Mouse (Mus musculus) intestine, postnatal 0 days (tissue): ENCODE data around the gene Phf21a. TPM values are rescaled to one million over a fixed set of nuclear protein-coding genes. Genes with fewer than 3 reads are reported as not detected.

Source experiments
- ATAC-seq: fragments of 200-750 bp; cut with Nextera tagmentation; 2 replicates; pipeline ENCODE4 v1.8.0; 2017; ENCODE audit warnings: mild to moderate bottlenecking, moderate TSS enrichment, moderate library complexity
- H3K27ac ChIP-seq: fragments of 300-500 bp; sonication (generic); 2 replicates; pipeline ENCODE4 v1.5.1; 2014; ENCODE audit warnings: mild to moderate bottlenecking, low read depth, low read length, moderate library complexity
- H3K27me3 ChIP-seq: fragments of 300-500 bp; sonication (generic); replicated peaks from 2 replicates; pipeline ENCODE4 v1.6.1; 2014; ENCODE audit warnings: low read length, mixed read lengths; ENCODE audit not compliant: control insufficient read depth, insufficient read depth
- H3K36me3 ChIP-seq: fragments of 300-500 bp; sonication (generic); 2 replicates; pipeline ENCODE4 v1.6.1; 2014; ENCODE audit warnings: mild to moderate bottlenecking, moderate library complexity; ENCODE audit not compliant: control insufficient read depth, insufficient read depth
- H3K4me1 ChIP-seq: fragments of 300-500 bp; sonication (generic); replicated peaks from 2 replicates; pipeline ENCODE4 v1.6.1; 2014; ENCODE audit warnings: antibody characterized with exemption, low read length, mixed read lengths; ENCODE audit not compliant: control insufficient read depth, insufficient read depth
- H3K4me2 ChIP-seq: fragments of 300-500 bp; sonication (generic); replicated peaks from 2 replicates; pipeline ENCODE4 v1.6.1; 2014; ENCODE audit warnings: low read depth, mild to moderate bottlenecking, moderate library complexity
- H3K4me3 ChIP-seq: fragments of 300-500 bp; sonication (generic); 2 replicates; pipeline ENCODE4 v1.5.1; 2014; ENCODE audit warnings: low read depth, low read length
- H3K9ac ChIP-seq: fragments of 300-500 bp; sonication (generic); 2 replicates; pipeline ENCODE4 v1.6.1; 2014; ENCODE audit warnings: mild to moderate bottlenecking, low read depth, low read length
- H3K9me3 ChIP-seq: fragments of 300-500 bp; sonication (generic); 2 replicates; pipeline ENCODE4 v1.6.1; 2016; ENCODE audit warnings: mixed run types; ENCODE audit not compliant: control insufficient read depth
- CTCF ChIP-seq: sonication (generic); IDR thresholded peaks from 2 replicates; pipeline ENCODE4 v1.5.1; 2016; ENCODE audit warnings: low read depth, mild to moderate bottlenecking, control low read depth, antibody characterized with exemption, moderate library complexity
- WGBS: fragments of 180-500 bp; shearing (Covaris S2); extraction: QIAGEN DNeasy Blood & Tissue Kit; methylation state at CpG from one replicate; pipeline ENCODE4 v1.1.7; 2014; 5-methylcytosine and 5-hydroxymethylcytosine counted together
- polyA plus RNA-seq: library from polyadenylated mRNA; unstranded; fragments of >200 nt; fragmentation: Nextera tagmentation; extraction: Ambion mirVana; gene quantifications from 2 replicates; pipeline ENCODE4 v1.2.1, GENCODE M21; 2015

The Phf21a gene
- polyA plus RNA-seq, 1 experiment from 2014 or later = 7.4 TPM

DNA sequence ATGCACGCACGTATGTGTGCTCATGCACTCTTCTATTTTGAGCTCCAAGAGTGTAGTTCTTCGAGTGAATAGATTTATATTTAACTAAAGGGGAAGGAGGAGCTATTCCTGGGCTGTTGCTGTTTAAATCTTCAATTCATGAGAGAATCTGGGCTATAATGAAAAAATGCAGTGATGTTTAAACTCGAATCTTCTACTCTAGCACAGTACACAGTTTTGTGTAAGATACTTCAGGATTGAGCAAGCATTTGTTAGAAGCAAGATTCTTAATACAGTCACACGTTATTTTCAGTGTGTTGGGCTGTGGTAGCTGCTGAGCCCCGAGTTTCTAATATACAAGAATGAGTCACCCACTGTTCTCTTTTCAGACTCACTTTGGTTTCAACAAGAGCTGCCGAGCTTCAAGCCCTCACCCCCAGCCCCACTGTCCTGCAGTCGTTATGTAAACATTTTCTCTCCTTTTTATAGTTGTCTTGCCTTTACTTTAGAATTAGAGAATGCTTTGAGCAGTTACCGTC lies 173.2 kb downstream of the Phf21a start:
- ATAC-seq = no peak

GRCm38 (mm10) chr2:92269227-92269626 lies 176.3 kb downstream of the Phf21a start:
- H3K9me3 ChIP-seq = no peaks in the 10 kb centered on the region
- ATAC-seq = no peak
- TF ChIP-seq CTCF = no peak
- H3K4me3 ChIP-seq = no peak overlapping the region
- H3K9ac ChIP-seq = no peak overlapping the region
- H3K27ac ChIP-seq = no peak overlapping the region
- 84% methylated on average over 5 of the region's 5 CpGs for WGBS
- H3K36me3 ChIP-seq = no peaks in the 10 kb centered on the region
- no peaks in the 10 kb centered on the region for H3K27me3 ChIP-seq
- H3K4me2 ChIP-seq = no peak overlapping the region
- H3K4me1 ChIP-seq = 0 out of 2 replicates have a peak, but pooled peaks cover 3% of the 10 kb centered on the region

More for the DNA sequence above, 173.2 kb downstream of the Phf21a start:
- no peak for TF ChIP-seq CTCF
- WGBS = 55% methylated on average over 9 of the region's 9 CpGs
- Histone ChIP-seq H3K4me3 (no peak overlapping the region), H3K4me1 (0 out of 2 replicates have a peak, but pooled peaks cover 3% of the 10 kb centered on the region), H3K9me3 (no peaks in the 10 kb centered on the region), H3K4me2 (no peak overlapping the region), H3K9ac (no peak overlapping the region), H3K27me3 (no peaks in the 10 kb centered on the region), H3K36me3 (no peaks in the 10 kb centered on the region), H3K27ac (no peak overlapping the region)

- Histone ChIP-seq H3K4me2 (no peak overlapping the region), H3K4me1 (no peaks in the 10 kb centered on the region), H3K27me3 (no peaks in the 10 kb centered on the region), H3K9ac (no peak overlapping the region), H3K36me3 (no peaks in the 10 kb centered on the region), H3K4me3 (no peak overlapping the region), H3K9me3 (no peaks in the 10 kb centered on the region), H3K27ac (no peak overlapping the region)
- ATAC-seq = no peak
- TF ChIP-seq CTCF = no peak
- 26% methylated on average over 2 of the region's 2 CpGs for WGBS
These were observed 179.6 kb downstream of the Phf21a start for GRCm38 (mm10) chr2:92272510-92272909.

DNA sequence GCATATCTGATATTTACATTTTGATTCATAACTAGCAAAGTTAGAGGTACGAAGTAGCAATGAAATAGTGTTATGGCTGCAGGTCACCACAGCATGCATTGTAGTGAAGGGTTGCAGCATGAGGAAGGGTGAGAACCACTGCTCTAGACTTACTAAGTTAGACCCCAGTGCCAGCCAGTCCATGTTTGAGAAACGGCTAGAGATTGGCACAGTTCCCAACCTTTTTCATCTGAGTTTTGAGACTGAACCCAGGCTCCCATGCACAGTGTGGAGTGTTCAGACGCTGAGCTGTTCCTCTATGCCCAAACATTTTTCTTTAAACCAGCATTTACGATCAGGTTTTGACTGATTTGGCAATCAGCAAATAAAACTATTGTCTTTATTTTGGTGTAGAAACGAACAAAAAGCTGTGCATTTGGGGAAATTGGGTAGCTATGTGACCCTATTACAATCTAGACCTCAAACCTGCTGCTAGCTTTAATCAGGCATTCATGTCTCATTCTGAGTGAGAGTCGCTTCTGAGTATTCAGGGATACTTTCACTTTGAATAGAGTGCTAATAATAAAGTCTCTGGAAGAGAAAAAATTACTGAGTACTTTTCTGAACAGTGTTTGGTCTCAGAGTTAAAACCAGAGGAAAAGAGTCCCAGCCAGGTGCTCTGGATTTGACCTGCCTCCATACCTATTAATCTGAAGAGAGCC lies 180.3 kb downstream of the Phf21a start:
- 73% methylated on average over 6 of the region's 6 CpGs for WGBS
- Histone ChIP-seq H3K27me3 (no peaks in the 10 kb centered on the region), H3K4me1 (no peaks in the 10 kb centered on the region), H3K4me2 (no peak overlapping the region), H3K4me3 (no peak overlapping the region), H3K36me3 (no peaks in the 10 kb centered on the region), H3K9me3 (no peaks in the 10 kb centered on the region), H3K27ac (no peak overlapping the region), H3K9ac (no peak overlapping the region)
- TF ChIP-seq CTCF = no peak
- ATAC-seq = no peak

GRCm38 (mm10) chr2:92273802-92274183 lies 180.9 kb downstream of the Phf21a start:
- H3K4me3 ChIP-seq = no peak overlapping the region
- no peak overlapping the region for H3K27ac ChIP-seq
- H3K27me3 ChIP-seq = no peaks in the 10 kb centered on the region
- no peak for TF ChIP-seq CTCF
- 81% methylated on average over 4 of the region's 4 CpGs for whole genome bisulfite sequencing
- no peak overlapping the region for H3K4me2 ChIP-seq
- no peaks in the 10 kb centered on the region for H3K9me3 ChIP-seq
- no peaks in the 10 kb centered on the region for H3K4me1 ChIP-seq
- H3K9ac ChIP-seq = no peak overlapping the region
- ATAC-seq = no peak
- H3K36me3 ChIP-seq = no peaks in the 10 kb centered on the region

GRCm38 (mm10) chr2:92277787-92278186 lies 184.9 kb downstream of the Phf21a start:
- TF ChIP-seq CTCF = no peak

More at GRCm38 (mm10) chr2:92277787-92278186, 184.9 kb downstream of the Phf21a start:
- Histone ChIP-seq H3K36me3 (no peaks in the 10 kb centered on the region), H3K27ac (no peak overlapping the region), H3K4me1 (no peaks in the 10 kb centered on the region), H3K9me3 (no peaks in the 10 kb centered on the region), H3K27me3 (no peaks in the 10 kb centered on the region), H3K4me2 (no peak overlapping the region), H3K4me3 (no peak overlapping the region), H3K9ac (no peak overlapping the region)
- WGBS = 68% methylated on average over 3 of the region's 3 CpGs
- no peak for ATAC-seq
